Mouse (Mus musculus): ENCODE results near the gene Cmtm3.

Cmtm3 gene

GRCm38 (mm10) chr8:104342426-104342825 is 3.2 kb downstream of the Cmtm3 start:
- no peak for DNase-seq (ENCODE audit: low spot score in 2 of 2)

- peak; percentile 87 to 93 for DNase-seq (ENCODE audit: low spot score in 2 of 2)
Measured at GRCm38 (mm10) chr8:104343957-104344356, 4.7 kb downstream of the Cmtm3 start.

GRCm38 (mm10) chr8:104344622-104345021 is 5.4 kb downstream of the Cmtm3 start:
- no peak for DNase-seq (ENCODE audit: low spot score in 2 of 2)

GRCm38 (mm10) chr8:104346706-104347105 is 7.5 kb downstream of the Cmtm3 start:
- DNase-seq (ENCODE audit: low spot score in 2 of 2) = no peak

- DNase-seq (ENCODE audit: low spot score in 2 of 2) = no peak
Measured at GRCm38 (mm10) chr8:104348971-104349370, 9.8 kb downstream of the Cmtm3 start.

- no peak for DNase-seq (ENCODE audit: low spot score in 2 of 2)
Measured at GRCm38 (mm10) chr8:104350047-104350446, 10.8 kb downstream of the Cmtm3 start.

- DNase-seq (ENCODE audit: low spot score in 2 of 2) = no peak
Measured at GRCm38 (mm10) chr8:104353186-104353585, 14.0 kb downstream of the Cmtm3 start.

GRCm38 (mm10) chr8:104354504-104354903 is 15.3 kb downstream of the Cmtm3 start:
- no peak for DNase-seq (ENCODE audit: low spot score in 2 of 2)

- DNase-seq (ENCODE audit: low spot score in 2 of 2) = no peak
Measured at GRCm38 (mm10) chr8:104358637-104359036, 19.4 kb downstream of the Cmtm3 start.

GRCm38 (mm10) chr8:104359778-104360456 is 20.7 kb downstream of the Cmtm3 start:
- no peak for DNase-seq (ENCODE audit: low spot score in 2 of 2)

- DNase-seq (ENCODE audit: low spot score in 2 of 2) = no peak
Measured at GRCm38 (mm10) chr8:104365695-104366094, 26.5 kb downstream of the Cmtm3 start.

GRCm38 (mm10) chr8:104367398-104367797 is 28.2 kb downstream of the Cmtm3 start:
- DNase-seq (ENCODE audit: low spot score in 2 of 2) = no peak

- no peak for DNase-seq (ENCODE audit: low spot score in 2 of 2)
Measured at GRCm38 (mm10) chr8:104369591-104369990, 30.4 kb downstream of the Cmtm3 start.

GRCm38 (mm10) chr8:104370071-104370470 is 30.9 kb downstream of the Cmtm3 start:
- DNase-seq (ENCODE audit: low spot score in 2 of 2) = no peak

- no peak for DNase-seq (ENCODE audit: low spot score in 2 of 2)
Measured at GRCm38 (mm10) chr8:104371121-104371520, 31.9 kb downstream of the Cmtm3 start.

- no peak for DNase-seq (ENCODE audit: low spot score in 2 of 2)
Measured at GRCm38 (mm10) chr8:104373779-104374178, 34.6 kb downstream of the Cmtm3 start.

GRCm38 (mm10) chr8:104374269-104374668 is 35.1 kb downstream of the Cmtm3 start:
- DNase-seq (ENCODE audit: low spot score in 2 of 2) = no peak

GRCm38 (mm10) chr8:104374864-104375846 is 35.9 kb downstream of the Cmtm3 start:
- DNase-seq (ENCODE audit: low spot score in 2 of 2) = no peak

- DNase-seq (ENCODE audit: low spot score in 2 of 2) = no peak
Measured at GRCm38 (mm10) chr8:104375959-104376358, 36.7 kb downstream of the Cmtm3 start.

GRCm38 (mm10) chr8:104376669-104377068 is 37.5 kb downstream of the Cmtm3 start:
- no peak for DNase-seq (ENCODE audit: low spot score in 2 of 2)

GRCm38 (mm10) chr8:104379301-104379836 is 40.2 kb downstream of the Cmtm3 start:
- no peak for DNase-seq (ENCODE audit: low spot score in 2 of 2)

GRCm38 (mm10) chr8:104380269-104380668 is 41.1 kb downstream of the Cmtm3 start:
- no peak for DNase-seq (ENCODE audit: low spot score in 2 of 2)

Data from right cerebral cortex, adult 2 months (tissue).